Mouse (Mus musculus) lung, postnatal 4 days (tissue): Measurements from ENCODE around the gene Shmt2.

Source experiments
- DNase-seq, 2 experiments: peaks; one replicate each; pipeline ENCODE4 v3.0.0; 2021

The Shmt2 gene

DNA sequence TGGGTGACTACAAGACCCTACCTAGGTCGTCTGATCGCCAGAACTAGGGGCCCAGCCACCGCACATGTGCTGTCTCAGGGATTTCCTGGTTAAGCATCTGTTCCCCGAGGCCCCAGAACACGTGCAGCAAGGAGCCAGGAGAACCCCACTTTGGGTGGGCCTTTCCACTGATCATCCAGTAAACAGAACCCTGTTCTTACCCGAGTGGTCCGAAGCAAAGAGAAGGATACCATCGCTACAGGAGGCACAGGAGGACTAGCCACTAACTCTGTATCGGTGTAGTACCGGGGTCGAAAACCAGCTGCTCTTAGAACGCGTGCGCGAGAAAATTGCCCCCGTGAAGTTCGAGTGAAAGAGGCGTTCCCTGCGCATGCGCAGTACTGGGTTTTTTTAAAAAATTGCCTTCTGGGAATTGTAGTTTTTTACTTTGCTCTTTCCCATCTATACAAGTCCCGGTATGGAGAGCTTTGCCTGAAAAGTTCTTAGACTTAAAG, at the start of gene Shmt2:
Shmt2 (minus strand) TSS at position 357 of the 494 bp plus-strand sequence.
- DNase-seq: peak; percentile 79 to 86

DNA sequence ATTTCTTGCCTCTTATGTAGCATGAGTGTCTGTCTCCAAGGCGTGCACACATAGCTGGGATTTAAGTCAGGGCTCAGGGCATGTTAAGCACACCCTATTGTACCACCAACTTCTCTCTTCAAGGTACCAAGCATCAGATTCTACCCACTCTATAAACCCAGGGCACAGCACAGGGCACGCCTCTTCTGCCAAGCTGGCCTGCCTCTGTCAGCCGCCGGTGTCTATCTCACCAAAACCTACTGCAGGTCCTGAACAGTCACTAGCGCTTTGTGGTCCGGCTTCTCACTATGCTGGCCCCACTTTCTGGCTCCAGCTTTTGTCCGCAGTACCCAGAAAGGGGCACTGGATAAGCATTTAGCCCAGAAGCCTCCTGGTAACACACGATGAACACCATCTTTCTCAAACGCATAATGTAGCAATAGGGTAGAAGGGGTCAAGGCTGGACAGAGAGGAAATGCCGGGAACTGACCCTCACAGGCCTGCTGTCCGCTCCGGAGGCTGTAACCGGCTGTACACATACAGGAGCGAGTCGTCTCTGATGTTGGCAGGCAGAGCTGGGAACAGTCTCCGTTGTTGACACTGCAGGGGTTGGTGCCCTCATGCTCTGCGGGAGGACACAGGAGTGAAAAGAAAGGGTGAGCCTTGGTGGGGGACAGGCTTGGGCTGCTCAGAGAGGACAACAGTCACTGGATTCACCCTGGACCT, 48.8 kb upstream of the Shmt2 start:
- peak in 1 of 2 experiments; percentile 61 for DNase-seq

DNA sequence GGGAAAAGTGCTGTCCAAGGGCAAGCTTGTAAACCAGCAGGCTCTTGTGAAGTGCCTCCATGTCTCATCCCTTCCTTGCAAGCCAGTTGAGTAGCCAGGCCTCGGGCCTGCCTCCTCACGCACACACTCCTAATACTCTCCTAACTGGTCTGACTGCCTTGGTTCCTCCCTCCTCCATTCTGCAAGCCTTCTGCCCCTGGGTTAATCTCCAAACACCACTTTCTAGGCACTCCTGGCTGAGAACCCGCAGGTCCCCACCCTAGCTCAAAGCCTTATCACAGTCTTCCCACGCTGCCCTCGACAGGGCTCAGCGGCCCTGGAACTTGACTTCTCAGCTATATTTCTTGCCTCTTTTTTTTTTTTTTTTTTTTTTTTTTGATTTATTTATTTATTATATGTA, 48.1 kb upstream of the Shmt2 start:
- peak in 1 of 2 experiments; percentile 50 for DNase-seq

DNA sequence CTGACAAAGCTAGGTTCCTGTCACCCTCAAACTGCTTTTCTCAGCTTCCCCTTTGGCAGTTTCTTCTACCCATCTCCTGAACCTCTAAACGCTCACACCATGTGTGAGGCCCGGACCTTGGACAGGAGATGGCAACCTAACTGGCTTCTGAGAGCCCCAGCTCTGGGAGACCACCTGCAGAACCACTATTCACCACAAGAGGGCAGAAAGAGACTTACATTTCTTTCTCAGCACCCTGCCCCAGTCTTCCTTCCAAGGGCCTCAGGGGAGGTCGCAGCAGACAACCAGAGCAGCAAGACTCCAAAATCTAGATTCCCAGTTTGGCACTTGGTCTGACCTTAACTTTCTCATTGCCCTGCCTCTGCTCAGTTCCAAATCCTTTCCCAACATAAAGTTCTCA, 47.2 kb upstream of the Shmt2 start:
- DNase-seq: peak; percentile 75 to 85

DNA sequence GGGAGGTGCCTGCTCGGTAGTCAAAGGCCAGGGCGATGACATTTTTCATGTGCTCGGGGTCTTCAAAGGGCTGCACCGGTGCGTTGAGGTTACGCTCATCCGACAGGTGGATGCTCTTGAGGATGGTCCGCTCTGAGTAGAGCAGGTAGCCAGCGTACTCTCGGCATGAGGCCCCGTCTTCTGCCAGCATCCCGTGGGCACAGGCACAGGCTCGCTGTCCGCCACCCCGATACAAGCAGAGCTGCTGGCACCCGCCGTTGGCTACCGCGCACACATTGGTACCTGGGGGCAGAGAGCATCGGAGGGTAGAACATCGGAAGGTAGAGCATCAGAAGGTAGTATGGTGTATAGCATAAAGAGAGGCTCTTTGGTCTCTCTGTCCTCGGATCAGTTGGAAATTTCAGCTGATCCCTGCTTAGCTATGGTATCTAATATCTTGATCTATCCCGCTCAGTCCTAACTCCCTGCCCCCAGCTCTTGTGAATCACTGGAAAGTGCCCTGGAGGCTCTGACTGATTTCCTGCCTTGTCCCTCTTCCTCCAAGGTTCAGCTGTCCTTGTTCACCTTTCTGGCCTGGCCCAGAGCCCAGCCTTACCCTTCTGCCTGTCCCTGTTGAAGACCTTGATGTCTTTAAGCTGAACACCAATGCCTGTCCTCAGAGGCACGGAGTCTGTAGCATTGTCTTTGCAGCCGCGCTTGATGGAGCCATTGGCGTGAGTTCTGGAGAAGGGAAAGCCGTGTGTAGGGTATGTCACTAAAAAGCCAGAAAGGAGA, 44.5 kb upstream of the Shmt2 start:
- DNase-seq: no peak

DNA sequence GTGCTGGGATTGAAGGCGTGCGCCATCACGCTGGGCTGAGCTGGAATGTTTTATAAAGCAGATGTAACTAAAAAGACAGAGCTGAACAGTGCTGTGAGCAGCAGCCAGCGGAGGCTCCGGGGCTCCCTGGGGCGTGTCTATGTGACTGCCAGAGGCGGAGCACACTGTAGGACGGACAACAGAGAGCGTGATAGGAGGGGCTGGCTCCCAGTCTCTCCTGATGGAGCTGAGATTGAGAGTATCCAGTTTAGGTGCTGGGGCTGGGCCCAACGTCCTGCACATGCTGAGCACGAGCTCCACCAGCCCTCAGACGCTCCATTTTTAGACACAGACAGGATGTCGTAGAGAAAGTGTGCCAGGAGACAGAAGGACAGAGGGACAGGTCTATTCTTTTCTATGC, 42.1 kb upstream of the Shmt2 start:
- DNase-seq: peak in 1 of 2 experiments; percentile 55

DNA sequence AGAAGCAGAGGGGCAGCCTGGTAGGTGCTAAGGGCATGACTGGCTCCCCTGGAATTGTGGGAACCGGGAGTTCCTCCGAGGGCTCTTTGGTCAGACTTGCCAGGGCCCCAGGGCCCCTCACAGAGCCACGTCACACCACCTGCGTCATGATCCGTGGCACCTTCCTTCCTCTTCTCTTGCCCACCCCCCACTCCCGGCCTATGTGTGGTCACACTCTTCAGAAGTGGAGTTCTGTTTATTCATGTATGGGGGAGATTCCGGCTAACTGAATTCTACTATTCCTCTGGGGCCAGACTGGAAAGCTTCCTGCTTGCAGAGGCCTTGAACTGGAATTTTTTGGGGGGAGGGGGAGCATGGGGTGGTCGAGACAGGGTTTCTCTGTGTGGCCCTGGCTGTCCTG, 41.6 kb upstream of the Shmt2 start:
- DNase-seq: no peak

DNA sequence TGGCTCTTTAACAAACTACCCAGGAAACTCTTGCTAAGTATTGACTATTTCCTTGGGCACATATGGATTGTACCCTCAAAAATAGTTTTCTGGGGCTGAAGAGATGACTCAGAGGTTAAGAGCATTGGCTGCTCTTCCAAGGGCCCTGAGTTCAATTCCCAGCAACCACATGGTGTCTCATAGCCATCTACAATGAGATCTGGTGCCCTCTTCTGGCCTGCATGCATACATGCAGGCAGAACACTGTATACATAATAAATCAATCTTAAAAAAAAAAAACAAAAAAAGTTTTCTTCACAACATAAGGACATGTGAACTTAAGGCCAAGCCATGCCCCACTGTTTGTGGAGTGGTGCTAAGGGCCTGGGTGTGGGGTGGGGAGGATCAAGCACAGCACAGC, 38.9 kb upstream of the Shmt2 start:
- no peak for DNase-seq

DNA sequence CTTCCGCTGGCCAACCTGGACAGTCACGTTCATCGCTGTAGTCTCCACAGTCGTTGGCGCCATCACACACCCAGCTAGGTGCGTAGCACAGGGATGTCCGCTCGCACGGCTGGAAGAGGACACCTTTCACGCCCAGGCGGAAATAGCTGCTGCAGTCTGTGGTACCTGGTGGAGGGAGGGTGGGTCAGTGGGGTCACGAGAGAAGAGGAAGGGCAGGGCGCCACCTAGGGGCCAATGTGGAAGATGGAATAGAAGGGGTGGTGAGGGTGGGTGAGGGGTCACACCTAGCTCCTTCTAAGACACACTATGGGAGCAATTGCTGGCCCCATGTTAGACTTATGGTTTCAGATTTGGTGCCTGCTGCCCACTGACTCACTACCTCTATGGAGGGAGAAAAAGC, 35.2 kb upstream of the Shmt2 start:
- DNase-seq: no peak

DNA sequence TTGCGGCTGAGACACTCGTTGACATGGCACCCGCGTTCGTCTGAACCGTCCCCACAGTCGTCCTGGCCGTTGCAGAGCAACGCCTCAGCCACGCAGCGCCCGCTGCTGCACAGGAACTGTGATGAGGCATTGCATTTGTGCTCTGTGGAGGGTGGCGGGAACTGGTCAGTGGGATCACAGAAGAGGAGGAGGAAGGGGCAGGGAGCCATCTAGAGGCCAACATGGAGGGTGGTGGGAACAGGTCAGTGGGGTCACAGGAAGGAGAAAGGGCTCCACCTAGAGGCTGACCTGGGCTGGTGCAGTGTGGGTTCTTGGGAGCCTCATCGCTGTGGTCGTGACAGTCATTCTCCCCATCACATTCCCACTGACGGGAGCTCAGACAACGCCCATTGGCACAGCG, 33.5 kb upstream of the Shmt2 start:
- peak in 1 of 2 experiments; percentile 51 for DNase-seq

DNA sequence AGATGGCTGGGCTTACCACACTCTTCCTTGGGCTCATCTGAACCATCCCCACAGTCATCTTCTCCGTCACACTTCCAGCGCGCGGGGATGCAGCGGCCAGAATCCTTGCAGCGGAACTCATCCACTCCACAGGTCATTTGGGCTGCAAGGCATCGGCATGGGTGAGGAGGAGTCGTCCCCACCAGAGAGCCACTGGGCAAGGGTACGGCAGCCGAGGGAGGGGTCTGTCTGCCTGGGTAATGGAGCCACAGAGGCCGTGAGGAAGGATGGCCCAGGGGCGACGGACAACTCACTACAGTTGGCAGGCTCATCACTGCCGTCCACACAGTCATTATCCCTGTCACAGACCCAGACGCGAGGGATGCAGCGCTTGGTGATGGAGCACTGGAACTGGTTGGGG, 27.6 kb upstream of the Shmt2 start:
- no peak for DNase-seq

DNA sequence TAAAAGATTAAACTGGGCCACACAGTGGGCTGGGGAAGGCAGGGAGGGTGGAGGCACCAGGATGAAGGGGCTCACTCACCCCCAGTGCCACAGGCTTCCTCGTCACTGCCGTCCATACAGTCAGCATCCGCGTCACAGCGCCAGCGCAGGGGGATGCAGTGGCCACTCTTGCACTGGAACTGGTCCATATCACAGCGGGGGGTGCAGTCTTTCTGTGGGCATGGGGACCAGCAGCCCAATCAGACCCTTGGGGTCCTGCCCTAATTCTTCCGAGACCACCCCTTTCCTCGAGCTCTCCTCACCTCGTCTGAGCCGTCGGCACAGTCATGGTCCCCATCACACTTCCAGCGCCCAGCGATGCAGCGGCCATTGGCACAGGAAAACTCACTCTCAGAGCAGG, 26.0 kb upstream of the Shmt2 start:
- DNase-seq: no peak

DNA sequence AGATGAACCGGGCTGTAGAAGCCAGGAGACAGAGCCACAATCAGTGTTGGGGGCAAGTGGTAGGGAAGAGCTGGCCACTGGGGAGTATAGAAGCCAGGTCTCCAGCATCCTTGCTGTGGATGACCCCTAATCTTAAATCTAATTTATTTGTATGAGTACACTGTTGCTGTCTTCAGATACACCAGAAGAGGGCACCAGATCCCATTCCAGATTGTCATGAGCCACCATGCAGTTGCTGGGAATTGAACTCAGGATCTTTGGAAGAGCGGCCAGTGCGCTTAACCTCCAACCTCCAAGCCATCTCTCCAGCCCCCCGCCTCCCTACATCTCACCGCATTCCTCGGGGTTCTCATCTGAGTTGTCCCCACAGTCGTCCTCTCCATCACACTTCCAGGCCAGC, 24.3 kb upstream of the Shmt2 start:
- no peak for DNase-seq

DNA sequence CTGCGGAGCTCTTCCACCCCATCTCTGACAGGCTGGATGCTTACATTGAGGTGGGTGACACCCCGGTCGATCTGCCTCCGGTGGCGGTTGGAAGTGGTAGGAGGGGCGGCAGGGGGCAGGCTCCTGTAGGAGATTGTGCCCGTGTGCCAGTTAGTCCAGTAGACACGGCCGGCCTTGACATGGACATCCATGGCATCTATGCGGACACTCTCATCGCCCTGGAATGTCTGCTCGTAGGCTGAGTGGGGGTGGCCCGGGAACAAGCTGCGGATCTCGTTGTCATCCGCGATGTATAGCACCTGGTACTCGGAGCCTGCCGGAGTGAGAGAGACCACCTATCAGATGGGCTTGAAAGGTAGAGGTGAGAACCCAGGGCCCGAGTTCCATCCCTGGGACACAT, 22.1 kb upstream of the Shmt2 start:
- no peak for DNase-seq

DNA sequence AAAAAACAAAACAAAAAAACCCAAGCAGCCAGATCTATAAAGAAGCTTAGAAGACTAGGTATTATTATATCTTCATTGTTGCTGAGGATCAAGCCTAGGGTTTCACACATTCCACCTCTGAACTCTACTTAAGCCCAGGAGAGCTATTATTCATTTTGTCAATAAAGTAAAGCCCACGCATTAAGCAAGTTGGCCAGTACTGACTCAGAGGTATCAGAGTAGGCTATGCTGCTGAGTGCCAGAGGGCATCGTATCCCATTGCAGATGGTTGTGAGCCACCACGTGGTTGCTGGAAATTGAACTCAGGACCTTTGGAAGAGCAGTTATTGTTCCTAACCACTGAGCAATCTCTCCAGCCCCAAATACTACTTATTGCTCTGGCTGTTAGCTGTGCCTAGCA, 21.7 kb upstream of the Shmt2 start:
- DNase-seq: no peak

DNA sequence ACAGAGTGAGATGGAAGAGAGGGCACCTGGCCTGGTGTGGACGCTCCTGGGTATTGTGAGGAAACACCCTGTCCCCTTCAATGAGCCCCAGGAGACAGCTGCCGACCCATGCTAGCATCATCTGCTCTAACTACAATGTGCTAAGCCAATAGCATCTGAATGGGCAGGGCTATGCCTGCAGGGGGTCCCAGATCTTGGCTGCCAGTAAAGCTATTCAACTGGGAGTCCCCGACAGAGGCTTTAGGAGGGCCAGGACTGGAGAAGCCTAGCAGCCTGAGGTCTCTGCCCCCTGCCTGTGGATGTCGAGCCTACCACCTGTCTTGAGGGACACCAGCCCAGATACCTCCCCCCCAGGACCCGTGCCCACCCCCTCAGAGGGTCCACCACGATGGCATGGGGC, 20.5 kb upstream of the Shmt2 start:
- DNase-seq: no peak

DNA sequence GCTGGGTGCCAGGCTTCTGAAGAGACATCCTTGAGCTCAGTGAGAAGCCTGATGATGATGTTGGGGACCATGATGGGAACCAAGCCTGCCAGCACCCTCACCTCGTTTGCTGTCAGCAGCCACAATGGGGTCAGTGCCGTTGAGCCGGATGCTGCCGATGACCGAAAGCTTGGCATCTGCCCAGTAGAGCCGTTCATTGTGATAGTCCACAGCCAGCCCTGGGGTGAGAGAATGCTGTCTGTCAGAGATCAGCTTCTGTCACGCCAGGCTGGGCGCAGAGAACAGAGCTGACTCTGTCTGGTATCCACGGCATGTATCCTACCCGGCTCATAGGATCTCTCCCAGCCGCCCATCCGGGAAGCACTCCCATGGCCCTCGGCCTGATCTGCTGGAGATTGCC, 19.8 kb upstream of the Shmt2 start:
- no peak for DNase-seq

DNA sequence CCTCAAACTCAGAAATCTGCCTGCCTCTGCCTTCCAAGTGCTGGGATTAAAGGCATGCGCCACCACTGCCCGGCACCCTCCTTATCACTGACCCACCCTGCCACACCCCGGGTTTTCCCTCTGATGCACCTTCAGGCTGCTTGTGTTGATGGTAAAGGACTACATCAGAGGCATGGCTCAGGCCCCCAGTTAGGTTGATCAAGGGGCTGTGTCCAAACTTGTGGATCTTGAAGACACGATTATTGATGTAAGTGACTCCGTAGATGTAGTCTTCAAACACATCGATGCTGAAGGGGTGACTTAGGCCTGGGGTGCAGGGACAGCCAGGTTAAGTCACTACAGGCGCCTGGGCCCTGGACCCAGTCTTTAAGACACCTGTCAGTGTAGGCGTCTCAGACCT, 19.3 kb upstream of the Shmt2 start:
- no peak for DNase-seq

DNA sequence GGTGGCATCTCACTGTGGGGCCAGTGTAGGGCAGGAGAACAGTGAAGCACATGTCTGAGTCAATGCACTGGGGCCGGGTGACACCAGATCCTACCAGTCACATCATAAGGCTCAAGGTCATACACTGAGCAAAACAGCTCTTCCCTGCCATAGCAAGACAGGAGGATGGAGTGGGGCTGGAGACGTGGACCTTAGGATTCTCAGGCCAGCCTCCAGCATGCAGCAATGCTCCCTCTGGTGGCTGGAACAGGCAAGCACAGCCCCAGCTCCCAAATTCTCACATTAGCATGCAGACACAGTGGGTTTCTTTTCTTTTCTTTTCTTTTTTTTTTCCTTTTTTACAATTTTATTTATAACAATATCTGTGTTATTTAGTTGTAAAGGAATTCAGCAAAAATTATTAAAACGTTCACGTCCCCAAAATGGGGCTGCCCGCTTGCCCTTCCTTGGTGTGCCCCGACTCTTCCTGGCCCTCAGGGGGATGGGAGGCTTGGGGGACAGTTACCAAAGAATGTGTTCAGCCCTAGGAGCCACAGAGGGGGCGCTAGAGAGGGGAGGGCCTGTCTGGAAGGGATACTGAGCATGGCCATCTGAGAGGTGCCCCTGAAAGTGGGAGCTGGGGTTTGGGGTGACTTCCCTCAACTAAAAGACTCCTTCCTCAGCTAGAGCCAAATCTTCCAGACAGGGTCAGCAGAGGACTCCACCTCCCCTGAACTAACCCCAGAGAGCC, 15.8 kb upstream of the Shmt2 start:
- peak; percentile 78 to 87 for DNase-seq

DNA sequence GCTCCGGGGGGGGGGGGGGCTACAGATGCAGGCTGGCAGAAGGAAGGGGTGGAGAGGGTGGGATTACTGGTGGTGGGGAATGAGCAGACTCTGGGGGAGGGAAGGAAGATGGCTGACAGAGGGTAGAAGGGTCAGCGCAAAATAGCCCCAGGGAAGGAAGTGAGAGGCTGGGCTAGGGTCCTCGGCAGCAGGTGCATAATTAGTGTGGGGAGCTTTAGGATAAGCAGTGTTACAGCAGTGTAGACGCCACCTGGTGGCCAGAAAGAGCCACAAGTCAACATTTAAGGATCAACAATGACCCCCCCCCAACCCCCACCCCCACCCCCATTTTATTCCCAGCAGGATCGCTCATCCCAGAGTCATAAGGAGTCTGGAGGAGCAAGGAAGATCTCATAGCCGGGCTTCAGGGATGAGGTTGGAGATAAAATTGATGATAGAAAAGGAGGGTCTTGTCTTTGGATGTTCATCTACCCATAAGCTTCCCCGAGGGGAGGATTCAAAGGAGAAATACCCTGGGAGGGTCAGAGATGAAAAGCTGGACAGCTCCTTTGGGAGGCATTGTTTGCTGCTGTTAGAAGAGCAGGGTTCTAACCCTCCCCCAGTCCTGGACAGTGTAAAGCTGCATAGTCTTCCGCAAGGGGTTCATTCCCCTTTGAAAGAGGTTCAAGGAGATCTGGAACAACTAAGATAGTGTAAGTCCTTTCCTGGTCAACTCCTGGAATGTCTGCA, 14.5 kb upstream of the Shmt2 start:
- DNase-seq: no peak

DNA sequence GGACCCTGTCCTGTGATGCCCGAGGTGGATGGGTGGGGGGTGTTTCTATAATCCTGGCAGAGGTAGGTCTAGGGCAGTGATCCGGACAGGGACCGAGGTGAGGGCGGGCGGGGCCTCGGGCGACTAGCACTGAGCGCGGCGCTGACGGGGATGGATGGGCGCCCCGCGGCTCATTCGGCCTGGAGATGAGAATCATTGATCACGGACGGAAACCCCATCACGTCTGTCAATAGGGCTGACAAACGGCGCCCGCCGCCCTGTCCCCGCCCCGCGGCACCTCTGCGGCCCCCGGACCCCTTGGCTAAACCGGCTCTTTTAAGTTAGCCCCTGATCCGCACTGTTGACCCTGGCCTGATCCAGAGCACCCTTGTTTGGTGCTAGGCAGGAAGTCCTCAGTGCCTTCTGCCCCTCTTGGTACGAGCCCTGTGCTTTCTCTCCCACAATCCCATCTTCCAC, 12.7 kb upstream of the Shmt2 start:
- DNase-seq: no peak

DNA sequence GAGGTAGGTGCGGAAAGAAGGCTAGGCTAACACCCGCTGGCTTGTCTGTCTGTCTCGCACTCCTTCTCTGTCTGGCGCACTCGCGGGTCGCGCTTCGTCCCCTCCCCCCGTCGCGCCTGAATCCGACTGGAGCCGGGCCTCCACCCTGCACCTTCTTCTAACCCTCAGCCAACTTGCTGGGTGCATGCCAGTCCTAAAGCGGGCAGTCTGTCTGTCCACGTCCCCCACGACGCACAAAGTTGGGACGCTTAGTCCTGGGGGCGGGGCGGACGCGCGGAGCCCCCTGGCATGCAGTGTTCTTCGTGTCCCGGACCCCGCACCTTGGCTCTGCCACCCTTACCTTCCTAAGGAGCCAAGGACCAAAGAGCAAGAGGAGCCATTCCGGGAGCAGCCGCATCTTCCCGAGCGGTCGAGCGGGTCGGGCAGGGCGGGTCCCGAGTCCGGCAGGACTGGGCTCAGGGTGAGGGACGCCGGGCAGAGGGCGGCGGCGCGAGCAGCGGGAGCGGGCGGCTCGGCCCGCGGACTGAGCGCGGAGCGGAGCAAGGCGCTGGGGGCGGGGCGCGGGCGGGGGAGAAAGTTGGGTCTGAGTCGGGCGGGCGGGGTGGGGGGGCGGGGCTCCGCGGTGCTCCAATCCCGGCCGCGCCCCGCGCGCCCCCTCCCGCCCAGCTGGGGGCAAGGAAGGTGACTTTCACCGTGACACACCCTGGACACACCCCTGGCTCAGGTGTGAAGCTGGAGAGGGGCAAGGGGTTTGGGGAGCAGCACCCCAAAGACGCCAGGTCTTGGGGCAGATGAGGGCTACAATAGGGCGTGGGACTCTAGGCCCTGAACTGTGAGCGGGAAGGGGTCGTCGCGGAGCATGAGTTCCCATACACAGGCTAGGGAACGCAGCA, 12.0 kb upstream of the Shmt2 start, which contains the start of gene Nxph4:
Nxph4 (minus strand) TSS at position 524 of the 893 bp plus-strand sequence.
- DNase-seq: no peak
